Mouse (Mus musculus): ENCODE results near the gene Ttc30b. TPM values are rescaled to one million over a fixed set of nuclear protein-coding genes. Genes with fewer than 3 reads are reported as not detected.
"Not testable (repeated sequence)": the region's sequence is repeated elsewhere in the genome, so short reads cannot be mapped to it uniquely, and the experiment has no call there.

Ttc30b gene
- 10 to 100 TPM; 14.6 to 20.9 (median 16.8) TPM for total RNA-seq (2022)

DNA sequence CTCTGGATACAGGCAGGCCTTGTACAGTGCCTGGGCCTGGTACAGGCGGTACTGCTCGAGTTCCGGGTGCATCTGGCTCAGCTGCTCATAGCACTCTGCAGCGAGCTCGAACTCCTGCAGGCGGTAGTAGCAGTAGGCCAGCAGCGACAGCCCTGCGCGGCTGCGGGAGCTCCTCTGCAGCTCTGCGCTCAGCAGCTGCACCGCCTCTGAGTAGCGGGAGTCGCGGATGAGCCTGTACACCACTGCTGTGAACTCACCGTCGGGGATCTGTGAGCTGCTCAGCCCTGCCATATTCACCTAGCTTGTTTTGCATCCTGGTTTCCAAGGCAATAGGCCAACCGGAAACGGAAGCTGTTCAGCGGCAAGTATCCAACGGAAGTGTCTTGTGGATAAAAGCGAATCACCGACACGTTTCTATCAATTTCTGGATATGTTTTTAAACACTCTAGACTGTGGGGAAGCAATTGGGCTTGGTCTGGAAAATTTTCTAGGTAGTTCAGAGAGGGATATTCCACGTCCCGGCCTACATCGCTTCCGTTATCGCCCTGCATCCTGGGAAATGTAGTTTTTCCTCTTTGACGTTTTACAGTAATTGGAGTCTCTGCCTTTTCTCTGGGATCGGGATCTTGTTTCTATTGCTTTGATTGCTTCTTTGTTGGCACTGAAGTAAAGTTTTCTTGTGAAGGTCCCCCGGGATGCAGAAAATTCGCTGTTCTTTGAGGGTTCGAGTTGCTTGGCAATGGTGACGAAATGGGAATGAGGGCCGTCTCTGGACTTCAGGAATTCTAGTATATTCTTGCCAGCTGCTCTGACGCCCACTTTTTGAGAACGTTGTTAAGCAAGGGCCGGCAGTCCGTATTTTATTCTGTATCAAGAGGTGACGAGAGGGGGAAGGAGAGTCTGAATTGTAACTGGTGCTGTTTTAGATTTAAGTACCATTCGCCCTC lies at the start of gene Ttc30b:
TSS of gene Ttc30b (minus strand) at position 469 of the 947 bp plus-strand sequence.
- peak; percentile 85 for DNase-seq (ENCODE audit: low spot score)

DNA sequence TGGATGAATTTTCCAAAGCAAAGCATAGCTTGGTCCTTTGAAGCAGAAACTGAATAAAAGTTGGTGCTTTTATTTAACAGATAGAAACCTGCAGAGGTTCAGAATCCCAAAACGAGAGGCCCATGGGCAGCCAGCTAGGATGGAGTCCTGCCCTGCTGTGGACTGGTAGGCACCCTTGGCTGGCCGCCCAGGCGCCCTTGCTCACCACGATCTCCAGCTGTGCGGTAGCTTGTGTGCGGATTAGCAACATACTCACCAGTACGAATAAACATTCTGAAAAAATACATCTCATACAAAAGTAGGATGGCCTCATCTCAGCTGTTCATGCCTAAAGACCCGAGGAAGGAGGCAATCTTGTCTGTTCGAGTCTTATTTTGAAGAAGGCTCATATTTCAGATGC lies 49.4 kb upstream of the Ttc30b start:
- no peak for DNase-seq (ENCODE audit: low spot score)

DNA sequence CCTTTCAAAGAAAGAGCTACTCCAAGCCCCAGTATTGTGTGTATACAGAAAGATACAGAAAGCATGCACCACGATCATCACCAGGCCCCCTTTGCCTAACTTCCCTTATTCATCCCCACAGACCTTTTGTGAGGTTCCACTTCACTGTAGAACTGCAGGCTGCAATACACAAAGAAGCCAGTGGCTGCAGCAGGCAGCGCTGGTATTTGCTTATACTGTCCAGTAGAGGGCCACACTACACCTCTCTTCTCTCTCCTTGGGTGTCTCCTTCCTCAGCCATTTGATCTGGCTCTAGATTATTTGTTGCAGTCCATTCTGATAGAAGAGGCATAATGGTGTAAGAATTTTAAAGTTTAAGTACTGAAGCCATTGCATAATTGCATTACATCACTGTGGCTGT lies 46.7 kb upstream of the Ttc30b start:
- DNase-seq (ENCODE audit: low spot score), result peak; percentile 32

DNA sequence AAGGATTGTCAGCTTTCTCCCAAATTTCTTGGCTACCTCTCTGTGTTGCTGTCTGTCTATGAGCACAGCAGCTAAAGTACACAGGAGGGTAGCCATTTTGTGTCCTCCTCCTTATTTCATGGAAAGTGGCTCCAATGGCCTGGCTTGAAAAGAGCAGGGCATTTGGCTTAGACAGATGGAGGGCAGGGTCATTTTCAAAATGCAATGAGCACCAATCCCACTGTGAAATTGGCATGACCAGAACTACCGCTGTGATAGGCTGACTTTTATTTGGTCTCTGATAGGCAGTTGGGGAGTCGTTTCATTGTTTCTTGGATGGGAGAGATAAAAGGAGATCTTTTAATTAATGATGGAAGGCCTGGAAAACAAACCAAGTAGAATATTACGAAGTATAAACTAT lies 45.5 kb upstream of the Ttc30b start:
- no peak for DNase-seq (ENCODE audit: low spot score)

DNA sequence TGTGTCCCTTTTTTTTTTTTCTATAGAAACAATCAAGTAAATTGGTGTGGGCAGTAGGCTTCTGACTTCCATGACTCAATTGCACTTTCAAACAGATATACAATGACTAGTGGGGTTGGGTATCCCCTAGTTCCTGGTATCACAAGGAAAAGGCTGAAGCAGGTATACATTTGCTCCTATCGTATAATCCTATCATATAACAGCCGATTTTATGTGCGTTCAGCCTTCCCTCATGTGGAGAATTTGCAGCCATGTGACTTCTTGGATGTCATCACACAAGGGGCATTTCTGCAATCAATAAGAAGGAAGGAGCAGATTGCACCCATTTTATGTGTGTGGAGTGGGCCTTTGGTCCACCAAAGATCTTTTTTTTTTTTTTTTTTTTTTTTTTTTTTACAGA lies 44.7 kb upstream of the Ttc30b start:
- DNase-seq (ENCODE audit: low spot score), result no peak

DNA sequence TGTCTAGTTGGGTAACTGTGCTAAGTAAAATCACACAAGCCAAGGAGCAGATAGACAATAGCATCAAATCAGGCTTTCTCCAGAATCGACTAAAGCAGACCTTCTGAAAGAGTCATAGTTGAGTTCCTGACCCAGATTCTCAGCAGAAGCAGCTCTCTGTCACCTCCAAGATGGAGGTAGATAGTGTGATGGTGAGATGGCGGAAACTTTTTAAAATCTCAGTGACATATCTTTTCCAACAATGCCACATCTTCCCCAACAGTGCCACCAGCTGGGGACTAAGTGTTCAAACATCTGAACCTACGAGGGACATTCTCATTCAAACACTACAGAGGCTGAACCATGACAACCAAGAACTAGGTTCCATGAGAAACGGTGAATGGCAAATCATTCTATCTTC lies 44.2 kb upstream of the Ttc30b start:
- no peak for DNase-seq (ENCODE audit: low spot score)

DNA sequence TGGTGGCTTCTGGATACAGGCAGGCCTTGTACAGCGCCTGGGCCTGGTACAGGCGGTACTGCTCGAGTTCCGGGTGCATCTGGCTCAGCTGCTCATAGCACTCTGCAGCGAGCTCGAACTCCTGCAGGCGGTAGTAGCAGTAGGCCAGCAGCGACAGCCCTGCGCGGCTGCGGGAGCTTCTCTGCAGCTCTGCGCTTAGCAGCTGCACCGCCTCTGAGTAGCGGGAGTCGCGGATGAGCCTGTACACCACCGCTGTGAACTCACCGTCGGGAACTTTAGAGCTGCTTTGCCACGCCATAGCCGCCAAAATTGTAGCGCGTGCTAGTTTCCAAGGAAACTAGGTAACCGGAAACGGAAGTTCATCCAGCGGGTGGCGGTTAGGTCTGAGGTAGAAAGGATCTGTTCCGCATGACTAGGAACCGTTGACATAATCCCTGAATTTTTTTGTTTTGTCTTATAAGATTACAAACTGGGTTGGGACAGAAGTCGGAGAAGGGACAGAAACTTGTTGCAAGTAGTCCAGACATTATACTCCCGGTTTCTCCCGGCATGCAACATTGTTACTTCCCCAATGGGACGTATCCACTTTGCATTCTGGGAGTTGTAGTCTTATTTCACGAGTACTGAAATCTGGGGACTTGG lies 43.2 kb upstream of the Ttc30b start, which contains the start of gene Ttc30a1:
TSS of gene Ttc30a1 (minus strand) at position 528 of the 642 bp plus-strand sequence.
- peak; percentile 93 for DNase-seq (ENCODE audit: low spot score)

DNA sequence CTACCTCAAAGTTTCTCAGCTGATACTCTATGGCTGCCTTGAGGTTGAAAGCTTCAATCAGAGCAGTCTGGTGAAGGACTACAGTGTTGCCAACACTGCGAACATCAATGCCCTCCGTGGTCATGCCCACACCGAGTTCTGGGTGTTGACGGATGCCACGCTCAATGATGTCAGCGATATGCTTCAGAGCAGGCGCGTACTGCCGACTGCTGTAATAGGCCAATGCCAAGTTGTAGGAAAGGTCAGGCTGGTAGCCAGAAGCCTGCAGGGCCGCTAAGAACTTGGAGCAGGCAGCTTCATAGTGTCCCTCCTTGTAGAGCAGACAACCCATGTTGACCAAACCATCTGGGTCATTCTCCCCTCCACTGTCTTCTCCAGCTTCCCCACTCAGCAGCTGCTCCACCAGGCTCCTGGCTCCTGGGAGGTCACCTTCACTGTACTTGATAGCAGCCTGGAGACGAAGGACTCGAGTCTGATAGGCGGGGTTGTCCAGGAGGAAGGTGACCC lies 42.6 kb upstream of the Ttc30b start:
- DNase-seq (ENCODE audit: low spot score), result not testable (repeated sequence)

DNA sequence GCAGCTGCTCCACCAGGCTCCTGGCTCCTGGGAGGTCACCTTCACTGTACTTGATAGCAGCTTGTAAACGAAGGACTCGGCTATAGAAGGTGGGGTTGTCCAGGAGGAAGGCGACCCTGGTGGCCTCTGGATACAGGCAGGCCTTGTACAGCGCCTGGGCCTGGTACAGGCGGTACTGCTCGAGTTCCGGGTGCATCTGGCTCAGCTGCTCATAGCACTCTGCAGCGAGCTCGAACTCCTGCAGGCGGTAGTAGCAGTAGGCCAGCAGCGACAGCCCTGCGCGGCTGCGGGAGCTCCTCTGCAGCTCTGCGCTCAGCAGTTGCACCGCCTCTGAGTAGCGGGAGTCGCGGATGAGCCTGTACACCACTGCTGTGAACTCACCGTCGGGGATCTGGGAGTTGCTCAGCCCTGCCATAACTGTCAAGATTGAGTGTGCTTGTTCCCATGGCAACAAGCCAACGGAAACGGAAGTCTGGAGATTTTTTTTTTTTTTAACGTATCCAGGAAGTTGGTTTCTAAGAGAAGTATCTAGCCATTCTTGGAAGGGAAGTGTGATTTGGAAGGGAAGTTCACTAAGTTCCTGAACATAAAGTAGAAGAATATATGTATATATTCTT lies 39.5 kb upstream of the Ttc30b start, which contains the start of gene Ttc30a2:
TSS of gene Ttc30a2 (minus strand) at position 419 of the 617 bp plus-strand sequence.
- DNase-seq (ENCODE audit: low spot score), result peak; percentile 74

DNA sequence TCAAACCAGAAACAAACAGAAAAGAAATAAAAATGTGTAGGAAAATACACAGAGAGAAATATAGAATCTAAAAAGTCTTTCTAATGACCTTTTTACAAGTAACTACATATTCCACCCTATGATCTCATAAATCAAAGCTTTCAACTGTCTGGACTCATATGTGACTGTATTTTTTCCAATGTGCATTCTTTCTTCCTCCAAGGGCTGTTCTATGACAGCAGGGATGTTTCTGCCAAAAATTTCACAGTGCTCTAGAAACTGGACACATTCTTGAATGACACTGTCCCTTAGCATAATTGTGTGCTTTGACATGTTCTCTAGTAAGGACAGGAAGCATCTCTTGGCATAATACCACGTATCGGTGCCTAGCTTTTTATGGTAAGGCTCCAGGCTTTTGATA lies 37.7 kb upstream of the Ttc30b start:
- not testable (repeated sequence) for DNase-seq (ENCODE audit: low spot score)

DNA sequence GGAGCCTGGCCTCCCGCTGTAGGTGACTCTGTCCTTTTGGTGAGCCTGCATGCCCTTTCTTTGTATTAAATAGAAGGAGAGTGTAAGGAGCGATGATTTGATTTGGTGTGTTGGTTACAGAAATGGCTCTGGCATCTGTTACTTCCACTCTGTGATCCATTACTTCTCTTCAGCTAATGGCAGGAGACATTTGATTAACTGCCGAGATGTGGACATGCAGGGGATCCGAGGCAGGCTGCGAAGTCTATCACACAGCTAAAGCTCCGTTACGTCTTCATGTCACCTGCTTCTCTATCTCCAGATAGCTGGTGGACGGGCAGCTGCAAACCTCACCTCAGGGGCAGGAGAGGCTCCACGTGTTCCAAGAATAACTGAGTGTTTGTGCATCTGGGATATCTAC lies 35.7 kb upstream of the Ttc30b start:
- DNase-seq (ENCODE audit: low spot score), result no peak

DNA sequence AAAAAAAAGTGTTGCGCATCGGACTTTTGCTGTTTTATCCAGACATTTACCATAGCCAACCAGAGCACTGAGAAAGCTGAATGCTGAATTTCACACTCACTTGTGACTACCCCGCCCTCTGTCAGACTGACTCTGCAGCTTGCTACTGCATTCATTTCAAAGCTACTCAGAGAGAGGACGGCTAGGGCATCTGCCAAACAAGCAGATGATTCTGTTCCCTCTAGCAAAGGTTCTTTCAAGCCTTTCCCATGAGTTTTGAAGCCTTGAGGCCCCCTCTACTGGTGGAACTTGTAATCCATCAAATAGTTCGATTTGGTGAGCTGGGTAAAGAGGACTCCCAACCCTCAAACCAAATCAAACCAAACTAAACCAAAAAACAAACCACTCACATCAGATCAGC lies 26.6 kb upstream of the Ttc30b start:
- peak; percentile 86 for DNase-seq (ENCODE audit: low spot score)

DNA sequence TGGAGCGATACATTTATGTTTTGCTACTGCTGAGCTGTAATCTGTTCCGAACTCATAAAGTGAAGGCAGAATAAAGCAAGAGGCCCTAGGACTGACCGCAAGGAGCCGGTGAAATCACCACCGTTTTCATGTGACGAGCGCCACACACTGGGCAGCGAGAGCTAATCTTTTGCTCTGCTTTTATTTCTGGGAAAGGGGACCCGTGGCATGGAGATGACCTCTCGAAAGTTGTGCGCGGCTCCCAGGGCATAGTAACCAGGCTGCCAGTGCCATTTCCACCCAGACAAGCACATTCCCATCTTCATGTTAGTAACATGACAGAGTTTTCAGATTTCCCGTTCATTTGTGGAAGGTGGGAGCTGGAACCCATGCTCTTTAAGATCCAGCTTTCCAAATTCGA lies 26.1 kb upstream of the Ttc30b start:
- peak; percentile 68 for DNase-seq (ENCODE audit: low spot score)

DNA sequence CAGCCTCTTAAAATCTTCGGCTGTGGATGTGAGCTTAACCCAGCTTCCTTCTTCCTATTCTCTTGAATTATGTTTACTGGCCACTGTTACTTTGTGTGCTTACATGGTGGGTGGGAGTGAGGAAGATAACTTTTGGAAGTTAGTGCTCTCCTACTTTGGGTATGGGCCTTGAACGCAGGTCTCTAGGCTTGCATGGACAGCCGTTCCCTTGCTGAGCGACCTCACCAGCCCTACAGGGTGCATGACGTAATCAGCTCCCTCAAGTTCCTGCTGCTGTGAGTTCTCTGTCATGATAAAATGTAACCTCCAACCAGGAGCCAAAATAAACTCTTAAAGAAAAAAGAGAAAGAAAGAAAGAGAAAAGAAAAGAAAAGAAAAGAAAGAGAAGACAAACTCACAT lies 25.7 kb upstream of the Ttc30b start:
- no peak for DNase-seq (ENCODE audit: low spot score)

DNA sequence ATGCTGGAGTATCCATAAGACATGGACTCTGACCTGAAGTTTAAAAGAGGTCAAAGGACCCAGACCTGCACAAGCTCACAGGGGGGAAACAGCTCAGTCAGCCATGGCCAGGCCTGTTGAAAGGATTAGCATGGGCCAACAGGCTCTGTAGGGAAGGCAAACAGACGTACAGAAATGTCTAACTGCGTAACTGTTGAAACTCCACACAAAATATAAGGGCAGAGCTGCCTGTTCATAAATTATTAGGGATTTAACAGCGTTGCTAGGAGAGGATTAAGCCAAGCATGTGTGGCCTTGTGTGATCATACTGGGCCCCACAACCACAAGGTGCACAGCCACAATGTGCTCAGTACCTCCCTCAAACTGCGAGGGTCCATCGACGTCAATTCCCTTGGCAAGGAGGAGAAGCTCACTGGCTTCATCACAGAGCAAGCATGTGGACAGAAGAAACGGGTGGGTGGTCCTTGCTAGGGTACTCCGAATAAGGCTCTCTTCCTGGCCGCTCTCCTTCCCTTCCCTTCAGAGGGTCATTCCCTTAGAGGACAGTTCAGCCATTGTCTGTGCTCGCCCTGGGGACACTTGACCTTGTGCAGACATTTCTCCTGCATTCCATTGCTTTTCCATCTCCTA lies 24.9 kb upstream of the Ttc30b start:
- DNase-seq (ENCODE audit: low spot score), result no peak

DNA sequence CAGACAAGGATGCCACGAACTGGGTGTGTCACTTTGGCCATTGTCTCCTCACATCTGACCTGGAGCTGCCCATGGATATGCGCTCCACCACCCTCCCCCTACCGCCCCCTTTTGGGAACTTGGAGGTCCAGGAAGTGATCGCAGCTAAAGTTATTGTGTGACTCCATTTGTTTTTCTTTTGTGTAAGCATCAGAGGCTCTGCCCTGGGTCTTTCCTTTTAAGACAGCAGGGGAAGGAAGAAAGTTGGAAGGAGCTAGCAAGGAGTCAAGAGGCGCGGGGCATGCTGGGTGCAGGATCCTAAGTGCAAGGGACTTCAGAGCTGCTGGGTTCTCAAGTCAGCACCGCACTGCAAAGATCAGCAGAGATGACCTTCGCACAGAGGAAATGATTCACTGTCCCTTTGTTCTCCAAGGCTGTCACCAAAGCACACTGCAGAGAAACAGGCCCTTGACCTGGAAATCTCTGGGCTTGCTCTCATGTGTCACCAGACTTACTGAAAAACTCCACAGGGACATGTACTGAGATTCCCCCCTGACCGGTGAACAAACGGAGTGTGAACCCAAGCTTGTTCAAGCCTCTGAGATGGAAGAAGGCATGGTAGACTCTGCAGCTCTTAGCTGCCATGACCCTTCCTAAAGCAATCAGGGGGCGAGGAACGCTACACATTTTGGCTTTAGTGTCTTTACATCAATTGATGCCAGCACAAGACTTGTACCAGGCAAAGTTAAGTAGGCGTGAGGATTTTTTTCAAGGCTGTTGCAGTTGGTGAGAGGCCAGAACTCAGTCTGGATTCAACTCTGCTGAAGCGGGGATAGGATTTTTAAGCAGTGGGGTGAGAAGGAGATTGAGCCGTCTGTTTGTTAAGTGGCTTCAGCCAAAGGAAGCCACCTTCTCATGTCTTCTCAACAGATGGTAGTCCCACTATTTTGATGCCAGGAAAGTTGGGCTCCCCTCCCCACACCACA lies 22.3 kb upstream of the Ttc30b start:
- DNase-seq (ENCODE audit: low spot score), result peak; percentile 35

DNA sequence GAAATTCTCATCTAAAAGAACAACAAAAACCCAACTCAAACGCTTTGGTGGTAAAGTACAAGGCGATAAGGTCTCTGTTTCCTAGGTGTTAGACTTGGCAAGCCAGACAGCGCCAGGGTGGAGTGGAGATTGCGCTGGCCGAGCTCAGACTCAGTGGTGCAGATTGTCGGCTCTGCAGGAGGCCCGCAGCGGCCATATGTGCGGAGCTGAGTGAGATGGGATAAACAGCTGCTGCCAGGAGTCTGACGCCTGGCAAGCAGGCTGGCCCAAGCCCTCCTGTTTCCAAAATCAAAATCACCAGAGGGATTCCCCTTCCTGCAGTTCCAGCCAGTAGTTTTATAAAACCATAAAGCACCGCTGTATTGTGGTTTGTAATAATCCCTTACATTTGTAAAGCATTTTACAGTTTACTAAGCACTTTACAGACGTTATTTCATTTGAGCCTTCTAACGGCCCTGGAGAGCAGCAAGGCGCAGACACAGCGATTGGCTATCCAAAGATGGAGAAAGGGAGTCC lies 21.5 kb upstream of the Ttc30b start:
- no peak for DNase-seq (ENCODE audit: low spot score)

DNA sequence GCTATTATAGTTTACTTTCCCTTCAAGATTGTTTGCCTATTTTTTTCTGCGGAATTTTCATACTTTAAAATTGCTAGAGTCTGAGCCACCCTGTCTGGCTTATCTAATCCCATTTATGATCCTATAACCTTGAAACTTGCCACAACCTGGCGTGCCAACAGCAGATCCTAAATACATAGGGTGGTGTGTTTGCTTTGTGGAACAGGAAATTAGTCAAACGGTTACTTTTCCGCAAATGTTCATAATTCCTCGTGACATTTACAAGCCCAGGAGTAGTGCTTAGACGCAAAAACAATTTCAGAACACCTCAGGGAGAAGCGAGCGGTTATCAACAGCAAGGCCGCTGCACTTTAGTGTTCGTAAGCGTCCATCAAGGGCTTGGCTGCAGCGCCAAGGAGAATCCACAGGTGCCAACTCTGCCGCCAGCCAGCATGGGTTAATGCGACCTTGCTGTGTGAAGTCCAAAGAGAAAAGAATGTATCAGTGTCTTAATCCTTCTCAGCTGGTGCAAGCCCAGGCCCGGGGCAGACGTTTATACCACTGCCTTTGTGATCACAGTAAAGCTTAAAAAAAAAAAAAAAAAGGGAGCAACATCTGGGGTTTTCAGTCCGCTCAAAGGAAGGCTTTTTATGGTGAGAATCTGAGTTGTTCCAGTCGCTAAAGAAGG lies 20.9 kb upstream of the Ttc30b start:
- DNase-seq (ENCODE audit: low spot score), result no peak

DNA sequence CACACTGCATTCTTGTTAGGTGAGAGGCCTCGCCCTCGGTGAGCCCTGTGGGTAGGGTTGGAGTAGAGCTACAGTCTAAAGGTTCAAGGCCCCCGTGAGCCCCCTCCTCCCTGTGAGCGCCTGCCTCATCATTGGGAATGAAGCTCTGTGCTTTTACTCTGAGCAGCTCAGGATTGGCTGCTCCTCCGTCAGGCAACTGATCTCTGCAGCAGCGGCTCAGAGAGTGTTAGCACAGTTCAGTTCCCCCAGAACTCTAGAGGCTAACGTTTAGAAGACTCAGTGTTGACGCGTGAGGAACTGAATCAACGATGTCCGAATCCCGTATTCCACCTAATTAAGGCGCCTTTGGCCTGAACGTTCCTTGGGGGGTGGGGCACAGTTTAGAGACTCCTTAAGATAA lies 17.3 kb upstream of the Ttc30b start:
- DNase-seq (ENCODE audit: low spot score), result no peak

DNA sequence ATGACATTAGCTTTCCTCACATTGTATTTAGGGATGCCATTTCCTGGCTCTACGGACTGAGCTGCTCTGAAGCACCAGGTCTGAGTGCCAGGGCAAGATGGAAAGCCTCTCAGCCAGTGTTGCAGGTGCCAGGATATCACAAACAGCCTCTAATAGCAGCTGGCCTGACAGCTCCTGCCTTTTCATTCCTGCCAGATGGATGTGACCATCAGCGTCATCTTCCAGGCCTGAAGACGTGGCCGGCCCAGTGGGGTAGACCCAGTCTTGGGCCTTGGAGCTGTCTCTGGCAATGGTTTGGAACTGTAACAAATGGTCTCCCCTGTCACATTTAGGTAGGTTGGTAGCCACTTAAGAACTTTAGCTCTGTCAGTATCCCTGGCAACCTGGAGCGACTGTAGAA lies 14.9 kb upstream of the Ttc30b start:
- DNase-seq (ENCODE audit: low spot score), result no peak
